7 mouse cellular contexts compared by ENCODE assay signal in genomic region chr2:33215177-33215699, GRCm38 (mm10). TPM values are rescaled to one million over a fixed set of nuclear protein-coding genes. Genes with fewer than 3 reads are reported as not detected.
DNase-seq lines count a peak whose midpoint lies in the region; ATAC-seq and TF ChIP-seq lines count a peak whose summit lies in the region.

No protein-coding gene starts in this region.

- no peaks in the 10 kb centered on the region for H3K27me3 ChIP-seq in lung, embryonic 15.5 days
- no peaks in the 10 kb centered on the region for H3K27me3 ChIP-seq in heart, postnatal 0 days (ENCODE audit: control insufficient read depth, insufficient read depth, low read length)
- H3K27me3 ChIP-seq in liver, embryonic 13.5 days: no peaks in the 10 kb centered on the region
- H3K27me3 ChIP-seq in stomach, embryonic 15.5 days (replicated peaks): no peaks in the 10 kb centered on the region

- H3K9ac ChIP-seq in lung, embryonic 15.5 days: peak overlapping the region; percentile 25; the same call in 1 of the 2 replicates
- peak overlapping the region; percentile 9; the same call in 1 of the 2 replicates for H3K9ac ChIP-seq in heart, postnatal 0 days (replicated peaks; ENCODE audit: low read depth, low read length)
- H3K9ac ChIP-seq in liver, embryonic 13.5 days: no peak overlapping the region
- H3K9ac ChIP-seq in stomach, embryonic 15.5 days: 0 out of 2 replicates have a peak overlapping the region, but pooled peaks have one; percentile 22

- no peaks in the 10 kb centered on the region for H3K9me3 ChIP-seq in lung, embryonic 15.5 days
- H3K9me3 ChIP-seq in heart, postnatal 0 days (replicated peaks; ENCODE audit: control insufficient read depth, low read length): no peaks in the 10 kb centered on the region
- H3K9me3 ChIP-seq in liver, embryonic 13.5 days (replicated peaks): no peaks in the 10 kb centered on the region
- no peaks in the 10 kb centered on the region for H3K9me3 ChIP-seq in stomach, embryonic 15.5 days

- no peak for TF ChIP-seq CTCF in heart, postnatal 0 days (IDR thresholded peaks at IDR 0.05; ENCODE audit: low read depth)

- DNase-seq in lung, postnatal 25 days (ENCODE audit: low spot score): no peak
- peak; percentile 36 for DNase-seq in heart, postnatal 0 days (ENCODE audit: low spot score)
- no peak for DNase-seq in liver, embryonic 13.5 days
- DNase-seq in adrenal gland, postnatal 36 days: no peak
- no peak for DNase-seq in gastrocnemius, postnatal 10 days

- no peaks in the 10 kb centered on the region for H3K36me3 ChIP-seq in lung, embryonic 15.5 days
- H3K36me3 ChIP-seq in heart, postnatal 0 days (replicated peaks; ENCODE audit: control insufficient read depth, insufficient read depth, low read length): no peaks in the 10 kb centered on the region
- no peaks in the 10 kb centered on the region for H3K36me3 ChIP-seq in liver, embryonic 13.5 days
- H3K36me3 ChIP-seq in stomach, embryonic 15.5 days: no peaks in the 10 kb centered on the region

- TF ChIP-seq EP300 in heart, postnatal 0 days (IDR thresholded peaks at IDR 0.05; ENCODE audit: low read depth): no peak

- H3K27ac ChIP-seq in lung, embryonic 15.5 days: peak overlapping the region; percentile 64
- H3K27ac ChIP-seq in heart, postnatal 0 days (ENCODE audit: low read depth): peak overlapping the region; percentile 90
- H3K27ac ChIP-seq in liver, embryonic 13.5 days: no peak overlapping the region
- H3K27ac ChIP-seq in stomach, embryonic 15.5 days: peak overlapping the region; percentile 87

- ATAC-seq in lung, embryonic 15.5 days (ENCODE audit: borderline replicate concordance, extremely low read depth, low FRiP score, low TSS enrichment): no peak
- no peak; the same call in 1 of the 2 replicates for ATAC-seq in heart, postnatal 0 days (ENCODE audit: insufficient read depth, low read depth)
- 0 out of 2 replicates have a peak, but pooled peaks have one; percentile 1 for ATAC-seq in liver, embryonic 13.5 days (ENCODE audit: low read depth)
- ATAC-seq in stomach, embryonic 15.5 days (ENCODE audit: insufficient read depth, low FRiP score, low read depth): no peak

- WGBS in lung, embryonic 15.5 days: 41% methylated on average over 5 of the region's 5 CpGs
- WGBS in heart, postnatal 0 days: 64% methylated on average over 5 of the region's 5 CpGs
- 67% methylated on average over 5 of the region's 5 CpGs for WGBS in liver, embryonic 13.5 days (ENCODE audit: insufficient replicate concordance)
- WGBS in stomach, embryonic 15.5 days: 45% methylated on average over 5 of the region's 5 CpGs

- H3K4me2 ChIP-seq in lung, embryonic 15.5 days: peak overlapping the region; percentile 71
- H3K4me2 ChIP-seq in heart, postnatal 0 days (ENCODE audit: low read depth, low read length): peak overlapping the region; percentile 78
- peak overlapping the region; percentile 57 for H3K4me2 ChIP-seq in liver, embryonic 13.5 days
- peak overlapping the region; percentile 59 for H3K4me2 ChIP-seq in stomach, embryonic 15.5 days

- H3K4me1 ChIP-seq in lung, embryonic 15.5 days: peaks cover 41% of the 10 kb centered on the region
- peaks cover 26% of the 10 kb centered on the region for H3K4me1 ChIP-seq in heart, postnatal 0 days (ENCODE audit: control insufficient read depth, insufficient read depth)
- H3K4me1 ChIP-seq in liver, embryonic 13.5 days (replicated peaks): peaks cover 35% of the 10 kb centered on the region
- peaks cover 42% of the 10 kb centered on the region for H3K4me1 ChIP-seq in stomach, embryonic 15.5 days

- peak overlapping the region; percentile 52 for H3K4me3 ChIP-seq in lung, embryonic 15.5 days
- peak overlapping the region; percentile 62 for H3K4me3 ChIP-seq in heart, postnatal 0 days (ENCODE audit: low read depth, low read length)
- H3K4me3 ChIP-seq in liver, embryonic 13.5 days (replicated peaks): peak overlapping the region; percentile 43
- H3K4me3 ChIP-seq in stomach, embryonic 15.5 days (replicated peaks): peak overlapping the region; percentile 53

RNA-seq across cellular contexts. Expression of gene Angptl2, which starts 0.6 kb away (rescaled TPM):
- 32.2 and 34.1 TPM in 2 replicates for polyA plus RNA-seq in lung, embryonic 15.5 days (2015; fragmentation: Nextera tagmentation; extraction: Ambion mirVana)
- 124 and 149 TPM in 2 replicates for total RNA-seq in heart, postnatal 0 days (2014; rRNA removed; ENCODE audit: low replicate concordance)
- polyA plus RNA-seq in heart, postnatal 0 days (2015; fragmentation: Nextera tagmentation; extraction: Ambion mirVana): 58.0 and 66.5 TPM in 2 replicates
- 2.6 and 3.0 TPM in 2 replicates for polyA plus RNA-seq in liver, embryonic 13.5 days (2015; fragmentation: Nextera tagmentation; extraction: Ambion mirVana)
- 44.8 and 45.2 TPM in 2 replicates for polyA plus RNA-seq in stomach, embryonic 15.5 days (2015; fragmentation: Nextera tagmentation; extraction: Ambion mirVana)
- 10 to 100 TPM; 31.0 to 31.6 TPM for total RNA-seq in adrenal gland, postnatal 36 days (2021)
- 100 to 1,000 TPM; 258 to 272 TPM for total RNA-seq in gastrocnemius, postnatal 10 days (2021)
